Mouse (Mus musculus): ENCODE results near the gene Tbc1d10c. TPM values are rescaled to one million over a fixed set of nuclear protein-coding genes. Genes with fewer than 3 reads are reported as not detected.

Gene Tbc1d10c
- polyA plus RNA-seq, 1 experiment = 2.4 TPM

DNA sequence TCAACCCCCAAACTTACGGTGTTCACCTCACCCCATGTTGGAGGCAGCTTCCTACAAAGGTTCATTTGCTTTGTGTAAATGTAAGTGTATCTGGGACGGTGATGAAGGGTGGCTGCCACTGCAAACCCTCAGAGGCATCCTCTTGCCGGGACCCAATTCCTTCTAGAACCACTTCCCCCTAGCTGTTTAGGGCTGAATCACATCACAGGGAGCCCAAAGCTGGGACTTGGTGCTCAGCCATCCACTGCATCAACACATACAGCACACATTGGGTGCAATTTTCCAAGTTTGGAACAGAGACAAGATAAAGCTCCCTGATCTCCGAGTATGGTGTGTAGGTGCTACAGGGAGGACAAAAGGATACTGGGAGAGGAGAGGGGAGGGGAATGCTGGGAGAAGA, 13.8 kb upstream of the Tbc1d10c start:
- Histone ChIP-seq H3K4me3 (ENCODE audit: insufficient read depth, low read length) (no peak overlapping the region), H3K27ac (ENCODE audit: insufficient read depth, low read length) (peak overlapping the region; percentile 15; the same call in 1 of the 2 replicates), H3K4me1 (ENCODE audit: control insufficient read depth, insufficient read depth, low read length) (peaks cover 4% of the 10 kb centered on the region)
- TF ChIP-seq CTCF (IDR thresholded peaks at IDR 0.05; ENCODE audit: extremely low read depth, insufficient read depth, low read length) (no peak), POLR2A (IDR thresholded peaks at IDR 0.05; ENCODE audit: extremely low read depth, insufficient read depth, low read length) (no peak)

DNA sequence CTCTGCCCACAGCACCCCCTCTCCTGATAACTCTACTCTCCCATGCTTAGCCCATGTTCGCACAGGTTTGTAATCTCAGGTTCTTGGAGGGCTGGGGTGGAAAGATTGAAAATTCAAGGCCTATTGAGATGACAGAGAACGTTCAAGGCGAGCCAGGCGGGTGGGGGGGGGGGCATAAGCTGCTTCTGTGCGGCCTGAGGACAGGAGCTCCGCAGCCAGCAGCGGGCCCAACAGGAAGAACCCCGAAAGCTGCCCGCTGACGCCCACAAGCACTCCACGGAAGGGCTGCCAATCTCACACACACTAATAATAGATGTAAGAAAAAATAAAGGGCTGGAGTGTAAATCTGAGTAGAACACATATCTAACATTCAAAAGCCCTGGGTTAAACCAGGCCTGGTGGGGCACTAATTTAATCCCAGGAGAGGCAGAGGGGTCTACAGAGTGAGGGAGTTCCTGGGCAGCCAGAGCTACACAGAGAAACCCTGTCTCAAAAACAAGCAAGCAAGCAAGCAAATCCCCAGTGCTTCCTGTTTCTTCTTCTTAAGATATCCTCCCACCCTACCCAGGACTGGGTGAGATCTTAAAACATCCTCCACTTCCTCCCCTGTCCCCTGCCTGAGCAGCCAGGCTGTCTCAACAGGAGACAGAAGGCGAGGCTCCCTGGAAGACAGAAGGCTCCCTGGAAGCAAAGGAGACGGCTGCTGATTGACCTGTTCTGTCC, 12.7 kb upstream of the Tbc1d10c start:
- peak overlapping the region; percentile 42; the same call in 1 of the 2 replicates for H3K27ac ChIP-seq (ENCODE audit: insufficient read depth, low read length)
- no peak overlapping the region for H3K4me3 ChIP-seq (ENCODE audit: insufficient read depth, low read length)
- peaks cover 4% of the 10 kb centered on the region for H3K4me1 ChIP-seq (ENCODE audit: control insufficient read depth, insufficient read depth, low read length)
- no peak for TF ChIP-seq CTCF (IDR thresholded peaks at IDR 0.05; ENCODE audit: extremely low read depth, insufficient read depth, low read length)
- 0 out of 2 replicates have a peak, but pooled peaks have one; percentile 26 for TF ChIP-seq POLR2A (IDR thresholded peaks at IDR 0.05; ENCODE audit: extremely low read depth, insufficient read depth, low read length)

DNA sequence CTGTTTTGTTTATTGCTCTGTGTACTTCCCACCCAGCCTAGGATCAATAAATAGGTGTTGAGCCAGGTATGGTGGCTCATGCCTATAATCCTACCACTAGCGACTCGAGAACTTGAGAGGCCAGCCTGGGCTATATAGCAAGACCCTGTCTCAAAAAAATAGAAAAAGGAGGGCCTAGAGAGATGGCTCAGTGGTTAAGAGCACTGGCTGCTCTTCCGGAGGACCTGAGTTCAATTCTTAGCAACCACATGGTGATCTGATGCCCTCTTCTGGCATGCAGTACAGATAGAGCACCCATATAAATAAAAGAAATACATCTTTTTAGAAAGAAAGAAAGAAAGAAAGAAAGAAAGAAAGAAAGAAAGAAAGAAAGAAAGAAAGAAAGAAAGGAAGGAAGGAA, 12.1 kb upstream of the Tbc1d10c start:
- no peak for TF ChIP-seq CTCF (IDR thresholded peaks at IDR 0.05; ENCODE audit: extremely low read depth, insufficient read depth, low read length)
- no peak for TF ChIP-seq POLR2A (IDR thresholded peaks at IDR 0.05; ENCODE audit: extremely low read depth, insufficient read depth, low read length)
- H3K27ac ChIP-seq (ENCODE audit: insufficient read depth, low read length) = no peak overlapping the region
- peaks cover 4% of the 10 kb centered on the region for H3K4me1 ChIP-seq (ENCODE audit: control insufficient read depth, insufficient read depth, low read length)
- no peak overlapping the region for H3K4me3 ChIP-seq (ENCODE audit: insufficient read depth, low read length)

DNA sequence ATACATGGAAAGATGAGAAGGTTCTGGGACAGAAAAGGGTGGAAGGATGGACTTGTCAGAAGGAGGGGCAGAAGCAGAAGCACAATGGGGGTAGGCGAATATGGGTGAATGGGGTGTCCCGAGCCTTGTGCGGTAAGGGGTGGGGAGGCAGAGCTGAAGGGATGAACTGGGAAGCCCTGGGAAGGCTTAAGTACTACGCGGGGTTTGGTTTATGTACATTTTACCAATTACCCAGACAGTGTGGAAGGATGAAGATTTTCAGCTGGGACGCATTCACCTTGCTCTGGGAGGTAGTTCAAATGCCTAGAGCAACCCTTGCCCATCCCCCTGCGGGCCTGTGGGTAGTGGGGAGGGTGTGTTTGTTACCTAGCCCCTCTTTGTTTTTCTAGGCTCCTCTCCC, 11.1 kb upstream of the Tbc1d10c start:
- Histone ChIP-seq H3K27ac (ENCODE audit: insufficient read depth, low read length) (0 out of 2 replicates have a peak overlapping the region, but pooled peaks have one; percentile 58), H3K4me1 (ENCODE audit: control insufficient read depth, insufficient read depth, low read length) (peaks cover 4% of the 10 kb centered on the region), H3K4me3 (ENCODE audit: insufficient read depth, low read length) (peak overlapping the region; percentile 68)
- TF ChIP-seq POLR2A (IDR thresholded peaks at IDR 0.05; ENCODE audit: extremely low read depth, insufficient read depth, low read length) = no peak
- no peak for TF ChIP-seq CTCF (IDR thresholded peaks at IDR 0.05; ENCODE audit: extremely low read depth, insufficient read depth, low read length)

DNA sequence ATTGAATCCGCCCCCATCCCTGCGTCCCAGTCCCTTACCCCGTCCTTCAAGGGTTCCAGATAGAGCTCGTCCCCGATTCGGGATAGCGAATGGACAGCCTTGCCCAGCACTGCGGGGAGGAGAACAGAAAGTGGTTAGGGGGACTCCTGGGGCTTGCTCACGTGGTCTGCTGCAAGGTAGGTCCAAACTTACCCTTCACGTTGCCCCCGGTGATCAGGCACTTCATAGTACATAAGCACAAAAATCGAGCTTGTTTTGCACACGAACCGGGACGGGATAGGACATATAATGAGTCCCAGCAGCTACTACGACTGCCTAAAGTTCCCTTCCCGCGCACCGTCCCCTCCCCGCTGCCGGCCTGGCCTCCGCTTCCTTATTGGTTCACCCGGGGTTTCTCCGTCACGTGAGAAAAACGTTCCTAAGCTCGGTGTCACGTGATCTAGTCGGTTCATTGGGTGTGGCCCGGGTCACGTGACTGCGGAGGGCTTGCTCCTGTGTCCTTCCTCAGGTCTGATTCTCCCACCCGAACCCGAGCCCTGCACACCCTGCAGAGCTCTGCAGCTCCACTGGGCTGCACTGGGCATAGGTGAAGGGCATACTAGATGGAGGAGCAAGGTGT, 10.3 kb upstream of the Tbc1d10c start, which contains the start of gene Rad9a:
Gene Rad9a (minus strand): TSS at position 372 of the 619 bp plus-strand sequence.
- TF ChIP-seq POLR2A (IDR thresholded peaks at IDR 0.05; ENCODE audit: extremely low read depth, insufficient read depth, low read length) (peak; percentile 84), CTCF (IDR thresholded peaks at IDR 0.05; ENCODE audit: extremely low read depth, insufficient read depth, low read length) (no peak)
- H3K27ac ChIP-seq (ENCODE audit: insufficient read depth, low read length) = peak within 1 kb of the TSS; percentile 58; the same call in 1 of the 2 replicates
- peaks cover 4% of the 10 kb centered on the region for H3K4me1 ChIP-seq (ENCODE audit: control insufficient read depth, insufficient read depth, low read length)
- H3K4me3 ChIP-seq (ENCODE audit: insufficient read depth, low read length) = peak within 1 kb of the TSS; percentile 68

DNA sequence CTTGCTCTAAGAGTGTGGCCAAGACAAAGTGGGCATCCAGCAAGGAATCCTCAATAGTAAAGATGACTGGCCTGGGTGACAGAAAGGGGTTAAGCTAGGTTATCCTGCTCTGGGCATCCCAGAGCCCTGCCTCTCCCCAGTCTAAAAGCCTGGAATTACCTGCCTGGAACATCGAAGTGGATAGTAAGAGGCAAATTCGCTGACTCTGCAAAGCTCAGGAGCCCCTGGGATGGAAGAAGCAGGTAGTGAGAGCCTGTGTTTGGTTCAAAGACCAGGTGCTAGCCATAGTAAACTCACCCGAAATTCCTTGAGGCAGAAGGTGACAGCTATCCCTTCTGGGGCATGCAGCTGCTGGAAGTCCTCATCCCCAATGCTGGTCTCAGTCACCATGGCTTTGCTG, 6.1 kb upstream of the Tbc1d10c start:
- H3K27ac ChIP-seq (ENCODE audit: insufficient read depth, low read length) = no peak overlapping the region
- peaks cover 9% of the 10 kb centered on the region; the same call in 1 of the 2 replicates for H3K4me1 ChIP-seq (ENCODE audit: control insufficient read depth, insufficient read depth, low read length)
- no peak overlapping the region for H3K4me3 ChIP-seq (ENCODE audit: insufficient read depth, low read length)
- TF ChIP-seq CTCF (IDR thresholded peaks at IDR 0.05; ENCODE audit: extremely low read depth, insufficient read depth, low read length) = no peak
- TF ChIP-seq POLR2A (IDR thresholded peaks at IDR 0.05; ENCODE audit: extremely low read depth, insufficient read depth, low read length) = no peak

DNA sequence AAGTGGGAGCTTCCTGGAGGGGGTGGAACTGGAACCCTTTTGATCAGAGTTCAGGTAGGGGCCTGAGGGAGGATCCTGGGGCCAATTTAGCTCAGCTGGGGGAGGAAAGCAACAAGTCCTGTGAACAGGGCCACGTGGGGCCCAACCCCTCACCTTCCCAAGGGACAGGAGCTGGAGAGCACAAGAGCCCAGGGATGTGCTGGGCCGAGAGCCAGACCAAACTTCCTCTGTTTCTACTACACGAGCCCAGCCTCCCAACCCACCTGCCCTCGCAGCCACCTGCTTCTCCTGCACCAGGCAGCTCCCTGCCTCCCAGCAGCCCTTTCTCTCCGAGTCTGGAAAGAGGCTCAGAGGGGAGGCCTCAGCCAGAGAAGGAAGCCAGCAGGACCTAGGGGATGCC, 5.5 kb upstream of the Tbc1d10c start:
- Histone ChIP-seq H3K27ac (ENCODE audit: insufficient read depth, low read length) (no peak overlapping the region), H3K4me1 (ENCODE audit: control insufficient read depth, insufficient read depth, low read length) (peaks cover 9% of the 10 kb centered on the region; the same call in 1 of the 2 replicates), H3K4me3 (ENCODE audit: insufficient read depth, low read length) (no peak overlapping the region)
- TF ChIP-seq CTCF (IDR thresholded peaks at IDR 0.05; ENCODE audit: extremely low read depth, insufficient read depth, low read length) = no peak
- no peak for TF ChIP-seq POLR2A (IDR thresholded peaks at IDR 0.05; ENCODE audit: extremely low read depth, insufficient read depth, low read length)

DNA sequence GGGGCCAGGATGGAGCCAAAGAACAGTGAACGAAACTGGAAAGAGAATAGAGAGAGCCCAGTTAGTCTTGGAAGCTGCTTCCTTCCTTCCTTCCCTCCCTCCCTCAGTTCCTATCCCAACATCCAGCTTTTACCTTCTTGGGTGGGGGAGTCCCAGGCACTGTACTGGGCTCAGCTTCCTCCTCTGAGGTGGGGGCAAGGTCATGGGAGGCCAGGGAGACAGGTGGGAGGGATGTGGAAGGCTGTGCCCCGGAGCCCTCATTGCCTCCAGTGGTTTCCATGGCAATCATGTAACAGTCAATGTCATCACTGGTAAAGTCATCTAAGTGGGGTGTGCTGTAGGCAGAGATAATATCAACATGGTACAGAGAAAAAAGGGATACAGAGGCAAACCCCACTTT, 5.0 kb upstream of the Tbc1d10c start:
- H3K27ac ChIP-seq (ENCODE audit: insufficient read depth, low read length) = no peak overlapping the region
- no peak overlapping the region for H3K4me3 ChIP-seq (ENCODE audit: insufficient read depth, low read length)
- TF ChIP-seq POLR2A (IDR thresholded peaks at IDR 0.05; ENCODE audit: extremely low read depth, insufficient read depth, low read length) (no peak), CTCF (IDR thresholded peaks at IDR 0.05; ENCODE audit: extremely low read depth, insufficient read depth, low read length) (no peak)
- H3K4me1 ChIP-seq (ENCODE audit: control insufficient read depth, insufficient read depth, low read length) = peaks cover 9% of the 10 kb centered on the region; the same call in 1 of the 2 replicates

DNA sequence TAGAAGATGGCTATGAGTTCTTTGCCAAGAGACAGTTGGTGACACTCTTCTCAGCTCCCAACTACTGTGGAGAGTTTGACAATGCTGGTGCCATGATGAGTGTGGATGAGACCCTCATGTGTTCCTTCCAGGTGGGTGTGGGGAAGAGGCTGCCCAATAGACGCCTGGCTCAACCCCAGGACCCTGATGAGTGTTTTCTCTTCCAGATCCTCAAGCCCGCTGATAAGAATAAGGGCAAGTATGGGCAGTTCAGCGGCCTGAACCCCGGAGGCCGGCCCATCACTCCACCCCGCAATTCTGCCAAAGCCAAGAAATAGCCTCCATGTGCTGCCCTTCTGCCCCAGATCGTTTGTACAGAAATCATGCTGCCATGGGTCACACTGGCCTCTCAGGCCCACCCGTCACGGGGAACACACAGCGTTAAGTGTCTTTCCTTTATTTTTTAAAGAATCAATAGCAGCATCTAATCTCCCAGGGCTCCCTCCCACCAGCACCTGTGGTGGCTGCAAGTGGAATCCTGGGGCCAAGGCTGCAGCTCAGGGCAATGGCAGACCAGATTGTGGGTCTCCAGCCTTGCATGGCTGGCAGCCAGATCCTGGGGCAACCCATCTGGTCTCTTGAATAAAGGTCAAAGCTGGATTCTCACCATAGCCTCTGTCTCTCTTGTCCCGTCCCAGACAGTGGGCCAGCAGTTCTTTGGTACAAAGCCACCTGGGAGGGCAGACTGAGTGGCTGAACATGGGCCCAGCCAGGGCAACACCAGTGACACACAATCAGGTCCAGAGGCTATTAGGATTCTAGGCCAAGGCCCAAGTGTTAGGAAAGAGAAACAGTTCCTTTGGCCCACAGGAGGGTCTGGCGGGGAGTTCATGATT, 3.9 kb upstream of the Tbc1d10c start:
- Histone ChIP-seq H3K27ac (ENCODE audit: insufficient read depth, low read length) (no peak overlapping the region), H3K4me3 (ENCODE audit: insufficient read depth, low read length) (no peak overlapping the region), H3K4me1 (ENCODE audit: control insufficient read depth, insufficient read depth, low read length) (peaks cover 7% of the 10 kb centered on the region; the same call in 1 of the 2 replicates)
- TF ChIP-seq CTCF (IDR thresholded peaks at IDR 0.05; ENCODE audit: extremely low read depth, insufficient read depth, low read length) = no peak
- TF ChIP-seq POLR2A (IDR thresholded peaks at IDR 0.05; ENCODE audit: extremely low read depth, insufficient read depth, low read length) = no peak

Data from cortical plate, adult 2 months (tissue).